Mouse (Mus musculus) frontal cortex, adult 2 months (tissue): ENCODE data around the gene Rbpj. TPM values are rescaled to one million over a fixed set of nuclear protein-coding genes. Genes with fewer than 3 reads are reported as not detected.

Source experiments
- polyA plus RNA-seq: library from polyadenylated mRNA; depleted of rRNA; stranded (reverse); fragments of >200 nt; gene quantifications from 2 replicates; pipeline ENCODE4 v1.2.3, GENCODE M21; 2012; rRNA removed

The Rbpj gene
- polyA plus RNA-seq, 1 experiment: 23.0 TPM

Other genes with a start within 250 kb of the Rbpj start
- gene Smim20, start 199.1 kb upstream of the Rbpj start, polyA plus RNA-seq: 69.5 and 75.7 TPM in 2 replicates
- not detected in 2 replicates for gene Cckar, start 241.6 kb downstream of the Rbpj start, polyA plus RNA-seq